Mouse (Mus musculus): ENCODE data around the gene Smndc1. TPM values are rescaled to one million over a fixed set of nuclear protein-coding genes. Genes with fewer than 3 reads are reported as not detected.

Smndc1 gene
- polyA plus RNA-seq, 1 experiment from 2014 or later: 41.2 TPM

DNA sequence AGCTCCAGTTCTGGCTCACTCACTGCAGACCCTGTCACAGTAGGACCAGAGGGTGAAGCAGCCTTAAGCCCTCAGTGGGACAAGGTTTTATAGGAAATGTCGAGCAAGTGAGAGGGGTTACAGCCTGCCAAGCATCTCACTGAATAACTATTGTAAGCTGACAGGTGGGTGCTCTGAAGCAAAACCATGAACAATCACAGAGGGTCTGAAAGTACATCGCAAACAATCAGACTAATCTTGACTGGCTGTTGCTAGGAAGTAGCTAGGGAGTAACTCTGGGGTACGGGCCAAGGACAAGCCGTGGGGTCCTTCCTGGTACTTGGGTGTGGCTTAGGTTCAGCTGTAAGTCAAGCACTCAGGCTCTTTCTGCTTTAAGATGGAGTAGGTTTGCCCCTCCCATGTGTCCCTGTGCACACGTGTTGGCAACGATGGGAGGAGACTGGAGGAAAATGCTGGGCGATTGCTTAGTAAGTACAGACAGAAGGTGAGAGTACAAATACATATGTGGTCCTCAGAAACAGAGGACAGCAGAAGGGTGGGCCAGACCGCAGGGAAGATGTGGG is 2.5 kb upstream of the Smndc1 start:
- H3K27ac ChIP-seq: no peak overlapping the region
- WGBS: 85% methylated on average over 8 of the region's 8 CpGs
- no peaks in the 10 kb centered on the region for H3K9me3 ChIP-seq (replicated peaks)
- no peak overlapping the region for H3K4me3 ChIP-seq
- H3K27me3 ChIP-seq (ENCODE audit: low read depth, poor library complexity, severe bottlenecking): no peaks in the 10 kb centered on the region
- peaks cover 14% of the 10 kb centered on the region for H3K36me3 ChIP-seq
- DNase-seq (ENCODE audit: low spot score): no peak
- peaks cover 11% of the 10 kb centered on the region for H3K4me1 ChIP-seq

DNA sequence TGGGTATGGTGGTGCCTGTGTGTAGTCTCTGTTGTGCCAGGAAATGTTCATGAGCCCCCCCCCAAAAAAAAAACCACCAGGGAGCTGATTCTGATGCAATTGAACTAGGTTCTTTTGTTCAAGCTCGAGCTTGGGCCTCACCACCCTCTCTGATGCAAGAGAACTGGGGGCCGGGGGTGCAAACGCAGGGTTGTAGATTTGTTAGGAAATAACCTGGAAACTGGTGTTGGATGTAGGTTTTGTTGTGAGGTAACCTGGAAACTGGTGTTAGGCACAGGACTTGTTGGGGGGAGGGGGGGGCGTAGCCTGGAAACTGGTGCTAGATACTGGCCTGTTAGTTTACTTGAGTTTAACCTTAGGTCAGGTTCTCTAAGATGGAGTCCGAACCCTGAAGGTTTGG is 1.4 kb upstream of the Smndc1 start:
- peak overlapping the region; percentile 96 for H3K4me3 ChIP-seq
- H3K9me3 ChIP-seq (replicated peaks): no peaks in the 10 kb centered on the region
- peaks cover 11% of the 10 kb centered on the region for H3K4me1 ChIP-seq
- H3K27me3 ChIP-seq (ENCODE audit: low read depth, poor library complexity, severe bottlenecking): no peaks in the 10 kb centered on the region
- WGBS: 90% methylated on average over 5 of the region's 5 CpGs
- peaks cover 24% of the 10 kb centered on the region for H3K36me3 ChIP-seq
- no peak for DNase-seq (ENCODE audit: low spot score)
- H3K27ac ChIP-seq: peak overlapping the region; percentile 98

DNA sequence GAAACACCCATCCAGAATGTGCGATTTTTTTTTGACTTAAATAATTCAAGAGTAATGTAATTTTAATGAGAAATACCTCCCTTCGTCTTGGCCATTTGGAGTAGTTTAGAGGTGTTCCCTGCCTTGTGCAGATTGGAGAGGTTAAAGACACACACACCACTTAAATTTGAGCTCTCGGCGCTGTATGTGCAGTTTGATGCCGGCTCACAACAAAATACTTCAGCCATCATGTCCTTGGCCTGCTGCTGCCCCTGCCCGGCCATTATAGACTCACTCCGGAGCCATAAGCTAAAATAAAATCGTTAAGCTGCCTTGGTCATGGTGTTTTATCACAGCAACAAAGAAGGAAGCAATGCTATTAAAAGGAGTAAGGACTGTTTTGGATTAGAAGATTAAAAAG is 1.0 kb upstream of the Smndc1 start:
- DNase-seq (ENCODE audit: low spot score): no peak
- no peaks in the 10 kb centered on the region for H3K27me3 ChIP-seq (ENCODE audit: low read depth, poor library complexity, severe bottlenecking)
- peaks cover 29% of the 10 kb centered on the region for H3K36me3 ChIP-seq
- H3K9me3 ChIP-seq (replicated peaks): no peaks in the 10 kb centered on the region
- 49% methylated on average over 8 of the region's 8 CpGs for WGBS
- H3K27ac ChIP-seq: peak overlapping the region; percentile 98
- peak overlapping the region; percentile 96 for H3K4me3 ChIP-seq
- peaks cover 11% of the 10 kb centered on the region for H3K4me1 ChIP-seq

DNA sequence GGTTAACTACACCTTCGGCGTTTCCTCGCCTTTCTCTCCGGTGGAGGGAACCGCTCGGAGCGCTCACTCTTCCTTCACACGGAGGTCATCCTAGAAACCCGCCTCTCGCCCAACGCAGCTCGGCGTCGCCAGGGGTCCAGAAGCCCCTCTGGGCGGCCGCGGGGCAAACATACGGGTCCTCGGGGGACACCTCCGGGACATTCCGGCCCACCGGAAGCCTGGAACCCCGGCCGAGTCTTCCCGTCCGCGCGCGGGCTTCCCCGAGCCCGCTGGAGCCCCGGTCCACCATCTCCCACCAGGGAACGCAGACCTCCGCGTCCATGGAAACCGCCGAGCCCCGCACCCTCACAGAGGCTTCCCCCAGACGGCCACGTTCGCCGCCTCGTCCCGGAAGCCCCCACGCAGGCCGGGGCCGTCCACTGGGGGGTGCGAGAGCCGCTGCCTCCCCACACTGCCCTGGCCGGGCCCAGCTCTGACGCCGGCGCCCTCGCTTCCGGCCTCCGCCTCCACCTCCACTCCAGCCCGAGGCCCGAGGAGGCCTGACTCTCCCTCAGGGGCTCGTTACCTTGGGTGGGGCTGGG is 437 bp downstream of the Smndc1 start:
- H3K4me3 ChIP-seq: peak overlapping the region; percentile 96
- H3K27ac ChIP-seq: peak overlapping the region; percentile 98
- peaks cover 11% of the 10 kb centered on the region for H3K4me1 ChIP-seq
- peaks cover 43% of the 10 kb centered on the region for H3K36me3 ChIP-seq
- under 1% methylated on average over 58 of the region's 59 CpGs for WGBS
- no peak for DNase-seq (ENCODE audit: low spot score)
- no peaks in the 10 kb centered on the region for H3K9me3 ChIP-seq (replicated peaks)
- H3K27me3 ChIP-seq (ENCODE audit: low read depth, poor library complexity, severe bottlenecking): no peaks in the 10 kb centered on the region

DNA sequence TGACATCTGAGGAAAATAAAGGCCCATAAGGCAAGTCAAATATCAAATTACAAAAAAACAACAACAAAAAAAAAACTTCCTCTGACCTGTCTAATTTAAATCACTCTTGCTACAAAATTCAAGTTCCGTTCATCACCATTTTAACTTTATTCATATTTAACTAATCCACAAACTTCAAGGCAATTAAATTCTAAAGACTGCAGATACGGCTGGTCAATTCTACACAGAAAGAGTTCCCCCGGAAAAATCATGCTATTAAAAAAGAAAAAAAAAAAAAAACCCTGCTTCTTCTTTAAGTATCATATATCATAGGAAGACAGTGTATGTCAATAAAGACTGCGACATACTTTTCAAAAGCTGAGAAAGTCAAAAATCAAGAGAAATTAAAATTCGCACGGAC is 961 bp downstream of the Smndc1 start:
- Histone ChIP-seq H3K4me1 (peaks cover 11% of the 10 kb centered on the region), H3K4me3 (peak overlapping the region; percentile 96), H3K9me3 (replicated peaks) (no peaks in the 10 kb centered on the region), H3K36me3 (peaks cover 48% of the 10 kb centered on the region), H3K27me3 (ENCODE audit: low read depth, poor library complexity, severe bottlenecking) (no peaks in the 10 kb centered on the region), H3K27ac (peak overlapping the region; percentile 98)
- no peak for DNase-seq (ENCODE audit: low spot score)
- 26% methylated on average over 6 of the region's 6 CpGs for WGBS

DNA sequence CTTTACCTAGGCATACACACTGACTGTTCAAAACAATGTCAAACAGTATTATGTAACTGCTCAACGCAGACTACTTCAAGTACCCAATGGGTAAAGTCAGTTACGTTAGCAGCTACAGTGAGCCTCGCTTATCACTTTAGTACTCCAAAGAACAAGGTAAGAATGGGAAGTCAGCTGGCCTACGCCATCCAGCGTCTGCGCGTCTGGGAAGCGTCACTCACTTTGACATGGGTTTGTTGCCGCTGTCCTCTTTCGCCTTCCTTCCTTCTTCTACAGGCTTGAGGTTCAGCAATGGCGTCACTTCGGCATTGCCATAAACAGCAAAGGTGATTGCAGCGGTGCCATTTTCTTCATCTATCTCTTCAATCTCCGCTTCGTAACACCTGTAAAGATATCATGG is 7.0 kb downstream of the Smndc1 start:
- 96% methylated on average over 15 of the region's 15 CpGs for WGBS
- H3K27ac ChIP-seq: no peak overlapping the region
- peaks cover 99% of the 10 kb centered on the region for H3K36me3 ChIP-seq
- no peak overlapping the region for H3K4me3 ChIP-seq
- no peak for DNase-seq (ENCODE audit: low spot score)
- no peaks in the 10 kb centered on the region for H3K27me3 ChIP-seq (ENCODE audit: low read depth, poor library complexity, severe bottlenecking)
- H3K9me3 ChIP-seq (replicated peaks): no peaks in the 10 kb centered on the region
- no peaks in the 10 kb centered on the region for H3K4me1 ChIP-seq

DNA sequence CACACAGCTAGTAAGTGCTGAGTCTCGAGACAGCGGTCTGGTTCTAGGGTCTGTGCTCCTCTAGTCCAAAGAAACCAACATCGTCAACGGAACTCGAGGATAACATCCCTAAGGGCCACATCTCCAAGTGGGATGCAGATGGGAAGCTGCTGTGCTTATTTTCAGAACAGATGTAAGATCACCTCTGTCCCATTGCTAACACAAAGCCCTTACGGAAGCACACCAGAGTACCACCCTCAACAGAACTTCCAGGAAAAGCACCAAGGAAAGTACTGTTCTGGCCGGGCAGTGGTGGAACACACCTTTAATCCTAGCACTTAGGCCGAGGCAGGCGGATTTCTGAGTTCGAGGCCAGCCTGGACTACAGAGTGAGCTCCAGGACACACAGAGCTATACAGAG is 12.0 kb downstream of the Smndc1 start:
- H3K4me3 ChIP-seq: no peak overlapping the region
- peaks cover 94% of the 10 kb centered on the region for H3K36me3 ChIP-seq
- no peaks in the 10 kb centered on the region for H3K4me1 ChIP-seq
- no peaks in the 10 kb centered on the region for H3K27me3 ChIP-seq (ENCODE audit: low read depth, poor library complexity, severe bottlenecking)
- no peaks in the 10 kb centered on the region for H3K9me3 ChIP-seq (replicated peaks)
- no peak for DNase-seq (ENCODE audit: low spot score)
- H3K27ac ChIP-seq: no peak overlapping the region
- WGBS: 93% methylated on average over 10 of the region's 10 CpGs

DNA sequence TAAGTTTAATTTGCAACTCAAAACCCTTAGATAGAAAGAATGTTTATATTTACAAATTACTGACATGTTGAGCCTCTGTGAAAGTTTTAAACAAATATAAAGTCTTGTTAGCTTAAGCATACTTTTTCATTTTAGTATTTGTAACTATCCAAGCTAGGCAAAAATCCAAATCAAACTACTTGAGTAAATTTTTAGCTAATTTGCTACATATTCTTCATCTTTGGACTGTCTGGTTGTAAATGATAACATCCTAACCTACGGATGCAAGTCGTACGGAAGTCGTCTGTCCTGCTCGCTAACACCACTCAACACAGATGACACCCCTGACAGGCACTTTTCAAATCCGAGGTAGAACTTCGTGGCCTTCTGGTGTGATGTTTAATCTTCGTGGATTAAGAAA is 12.7 kb downstream of the Smndc1 start:
- Histone ChIP-seq H3K36me3 (peaks cover 94% of the 10 kb centered on the region), H3K4me3 (no peak overlapping the region), H3K27ac (no peak overlapping the region), H3K27me3 (ENCODE audit: low read depth, poor library complexity, severe bottlenecking) (no peaks in the 10 kb centered on the region), H3K4me1 (no peaks in the 10 kb centered on the region), H3K9me3 (replicated peaks) (no peaks in the 10 kb centered on the region)
- DNase-seq (ENCODE audit: low spot score): no peak
- WGBS: 95% methylated on average over 8 of the region's 8 CpGs

DNA sequence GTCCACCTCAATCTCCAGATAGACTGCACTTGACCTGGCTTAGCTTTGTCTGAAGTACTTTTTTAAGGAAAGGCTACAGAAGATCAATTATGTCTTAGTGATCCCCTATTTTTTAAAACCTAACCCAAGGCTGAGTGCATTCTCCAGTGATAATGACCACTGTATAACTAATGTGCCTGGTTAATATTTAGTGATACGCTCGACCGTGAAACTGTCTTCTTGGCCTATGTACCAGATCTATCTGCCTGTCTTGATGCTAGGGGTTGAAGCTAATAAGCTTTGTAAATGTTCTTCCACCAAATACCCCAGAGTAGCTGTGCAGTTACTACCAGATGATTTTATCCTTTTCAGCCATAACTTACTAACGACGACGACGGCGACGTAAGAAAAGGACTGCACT is 14.6 kb downstream of the Smndc1 start:
- Histone ChIP-seq H3K27ac (no peak overlapping the region), H3K36me3 (peaks cover 91% of the 10 kb centered on the region), H3K9me3 (replicated peaks) (no peaks in the 10 kb centered on the region), H3K4me3 (no peak overlapping the region), H3K4me1 (peaks cover 8% of the 10 kb centered on the region; the same call in 1 of the 2 replicates), H3K27me3 (ENCODE audit: low read depth, poor library complexity, severe bottlenecking) (no peaks in the 10 kb centered on the region)
- WGBS: 92% methylated on average over 9 of the region's 9 CpGs
- no peak for DNase-seq (ENCODE audit: low spot score)

DNA sequence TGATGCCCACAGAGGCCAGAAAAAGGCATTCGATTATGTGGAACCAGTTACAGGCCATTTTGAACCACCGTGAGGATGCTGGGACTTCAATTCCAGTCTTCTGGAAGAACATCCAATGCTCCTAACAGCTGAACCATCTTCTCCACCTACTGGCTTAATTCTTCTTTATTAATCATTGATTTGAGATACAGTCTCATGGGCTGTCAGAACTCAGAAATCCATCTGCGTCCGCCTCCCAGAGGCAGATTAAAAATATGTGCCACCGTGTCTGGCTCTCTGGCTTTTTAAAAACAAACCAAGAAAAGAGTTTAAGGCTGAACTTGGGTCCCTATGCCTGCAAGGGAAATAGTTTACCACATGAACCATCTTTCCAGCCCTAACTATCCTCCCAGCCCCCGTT is 15.1 kb downstream of the Smndc1 start:
- Histone ChIP-seq H3K27ac (no peak overlapping the region), H3K36me3 (peaks cover 91% of the 10 kb centered on the region)

DNA sequence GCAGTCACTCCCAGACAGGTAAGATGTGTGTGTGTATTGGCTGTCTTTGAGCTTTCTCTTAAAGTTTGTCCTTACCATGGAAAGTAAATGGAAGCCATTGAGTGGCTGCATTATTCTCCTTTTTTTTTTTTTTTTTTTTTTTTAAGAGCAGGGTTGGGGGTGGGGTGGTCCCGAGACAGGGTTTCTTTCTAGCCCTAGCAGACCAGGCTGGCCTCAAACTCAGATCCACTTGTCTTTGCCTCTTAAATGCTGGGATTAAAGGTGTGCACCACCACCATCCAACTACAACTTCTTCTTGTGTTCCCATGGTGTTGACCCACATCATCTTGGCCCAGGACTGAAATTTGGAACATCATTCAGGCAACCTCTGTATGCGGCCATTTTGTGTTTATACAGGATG is 16.8 kb downstream of the Smndc1 start:
- Histone ChIP-seq H3K36me3 (peaks cover 77% of the 10 kb centered on the region), H3K4me1 (peaks cover 21% of the 10 kb centered on the region; the same call in 1 of the 2 replicates), H3K4me3 (no peak overlapping the region), H3K9me3 (replicated peaks) (no peaks in the 10 kb centered on the region), H3K27ac (no peak overlapping the region), H3K27me3 (ENCODE audit: low read depth, poor library complexity, severe bottlenecking) (no peaks in the 10 kb centered on the region)
- 95% methylated on average over 2 of the region's 2 CpGs for WGBS
- no peak for DNase-seq (ENCODE audit: low spot score)

More for the DNA sequence above, 15.1 kb downstream of the Smndc1 start:
- Histone ChIP-seq H3K27me3 (ENCODE audit: low read depth, poor library complexity, severe bottlenecking) (no peaks in the 10 kb centered on the region), H3K9me3 (replicated peaks) (no peaks in the 10 kb centered on the region), H3K4me1 (peaks cover 12% of the 10 kb centered on the region; the same call in 1 of the 2 replicates), H3K4me3 (no peak overlapping the region)
- no peak for DNase-seq (ENCODE audit: low spot score)
- 95% methylated on average over 6 of the region's 6 CpGs for WGBS

DNA sequence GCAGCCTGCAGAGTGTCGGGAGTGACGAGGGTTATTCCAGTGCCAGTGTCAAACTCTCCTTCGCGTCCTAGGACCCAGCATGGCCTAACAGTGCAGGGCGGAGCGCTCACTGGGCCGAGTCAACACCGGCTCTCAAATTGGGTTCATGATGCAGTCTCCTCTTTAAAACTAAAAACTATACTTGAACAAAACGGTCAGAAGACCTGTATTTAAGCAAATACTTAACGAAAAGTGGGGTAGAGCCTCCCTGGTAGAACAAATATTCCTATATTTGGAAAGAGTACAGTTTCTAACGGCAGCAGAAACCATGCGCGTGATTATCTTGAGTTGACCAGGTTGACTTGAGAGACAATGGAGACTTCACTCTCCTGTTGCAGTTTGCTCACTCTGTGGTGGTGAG is 18.7 kb downstream of the Smndc1 start, which contains the start of gene Gm10197:
Gene Gm10197 (minus strand): TSS at position 101 of the 400 bp plus-strand sequence.
- H3K4me1 ChIP-seq: peaks cover 21% of the 10 kb centered on the region; the same call in 1 of the 2 replicates
- DNase-seq (ENCODE audit: low spot score): no peak
- no peaks in the 10 kb centered on the region for H3K9me3 ChIP-seq (replicated peaks)
- 92% methylated on average over 13 of the region's 13 CpGs for WGBS
- no peak within 1 kb of the TSS for H3K27ac ChIP-seq
- peaks cover 58% of the 10 kb centered on the region for H3K36me3 ChIP-seq
- H3K4me3 ChIP-seq: no peak within 1 kb of the TSS
- no peaks in the 10 kb centered on the region for H3K27me3 ChIP-seq (ENCODE audit: low read depth, poor library complexity, severe bottlenecking)

DNA sequence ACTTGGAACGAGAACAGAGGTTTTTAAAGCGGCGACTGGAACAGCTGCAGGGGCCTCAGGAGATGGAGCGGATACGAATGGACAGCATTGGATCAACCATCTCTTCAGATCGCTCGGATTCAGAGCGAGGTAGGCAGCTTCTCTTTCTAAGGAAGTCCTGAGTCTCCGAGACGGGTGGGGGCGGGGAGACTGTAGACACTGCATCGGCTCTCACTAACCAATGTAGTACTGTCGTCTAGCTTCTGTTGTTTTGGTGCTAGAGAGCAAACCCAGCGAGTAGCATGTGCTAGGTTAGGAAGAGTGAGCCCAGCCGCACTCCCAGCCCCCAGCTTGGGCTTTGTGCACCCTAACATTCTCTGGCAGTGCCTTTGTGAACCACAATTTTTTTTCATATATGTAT is 20.1 kb downstream of the Smndc1 start:
- Histone ChIP-seq H3K4me1 (peaks cover 21% of the 10 kb centered on the region; the same call in 1 of the 2 replicates), H3K27me3 (ENCODE audit: low read depth, poor library complexity, severe bottlenecking) (no peaks in the 10 kb centered on the region), H3K4me3 (no peak overlapping the region), H3K27ac (no peak overlapping the region), H3K9me3 (replicated peaks) (no peaks in the 10 kb centered on the region), H3K36me3 (peaks cover 44% of the 10 kb centered on the region)
- 83% methylated on average over 15 of the region's 15 CpGs for WGBS
- DNase-seq (ENCODE audit: low spot score): no peak

Measured in limb, embryonic 10.5 days (tissue).